In genomic region chr5:141428132-141428531, GRCm38 (mm10) we compare ENCODE assay signal across 16 mouse cellular contexts.
"Had no signal": no experiment of that assay in that cellular context is flagged by ENCODE, and none has a peak within 500 bp of the region (broad histone marks: within the 10 kb centered on the region; RNA-seq: fewer than 3 reads in every experiment).

No protein-coding gene starts in this region.

- H3K4me3 ChIP-seq: neural tube, embryonic 13.5 days; neural tube, embryonic 15.5 days; stomach, embryonic 15.5 days had no signal

- H3K4me2 ChIP-seq: neural tube, embryonic 13.5 days; neural tube, embryonic 15.5 days; stomach, embryonic 15.5 days had no signal

- H3K9me3 ChIP-seq: neural tube, embryonic 13.5 days; neural tube, embryonic 15.5 days; stomach, embryonic 15.5 days had no signal

- H3K27ac ChIP-seq: neural tube, embryonic 13.5 days; neural tube, embryonic 15.5 days; stomach, embryonic 15.5 days; stomach, postnatal 0 days had no signal

- H3K4me1 ChIP-seq: neural tube, embryonic 13.5 days; neural tube, embryonic 15.5 days; stomach, embryonic 15.5 days had no signal

- H3K27me3 ChIP-seq: neural tube, embryonic 13.5 days; neural tube, embryonic 15.5 days; stomach, embryonic 15.5 days had no signal

- DNase-seq: retina, postnatal 1 day; right cerebral cortex, adult 18-20 months; right cerebral cortex, postnatal 14 days; right cerebral cortex, postnatal 25 days; right cerebral cortex, postnatal 4 days; spleen, adult 18-20 months; thymus, adult 18-20 months; thymus, adult 2 months; thymus, postnatal 14 days; thymus, postnatal 25 days; thymus, postnatal 36 days; thymus, postnatal 4 days had no signal

- H3K36me3 ChIP-seq: neural tube, embryonic 13.5 days; neural tube, embryonic 15.5 days; stomach, embryonic 15.5 days had no signal

- H3K9ac ChIP-seq: neural tube, embryonic 13.5 days; neural tube, embryonic 15.5 days; stomach, embryonic 15.5 days had no signal
